Mouse (Mus musculus) A20 (cell line): ENCODE measurements at regions not wholly inside any gene's neighbourhood (a gene's known extent, or its start where the extent isn't known, plus 50 kb on each side); places are given as distances from the start of the nearest gene placed in this dataset.

ENCODE experiments used
- DNase-seq: peaks from one replicate; pipeline ENCODE4 v3.0.0-alpha.2; 2011; ENCODE audit warnings: low read depth, low spot score

GRCm38 (mm10) chr3:25240196-25240595, 96.1 kb upstream of the Naaladl2 start:
- no peak for DNase-seq

GRCm38 (mm10) chr3:25220601-25221000, 76.5 kb upstream of the Naaladl2 start:
- DNase-seq = peak; percentile 41

- no peak for DNase-seq
These were observed 64.1 kb upstream of the Naaladl2 start for GRCm38 (mm10) chr3:25208041-25208685.
